Mouse (Mus musculus): ENCODE results near the gene Serpinb6d. TPM values are rescaled to one million over a fixed set of nuclear protein-coding genes. Genes with fewer than 3 reads are reported as not detected.

Serpinb6d gene
- not detected for total RNA-seq (2021)
- long read RNA-seq = 0 reads

- DNase-seq (ENCODE audit: low spot score in 2 of 2) = no peak
Observed at GRCm38 (mm10) chr13:33661105-33661504, at the start of gene Serpinb6d. Gene Serpinb6d (plus strand): TSS chr13:33661405.

DNA sequence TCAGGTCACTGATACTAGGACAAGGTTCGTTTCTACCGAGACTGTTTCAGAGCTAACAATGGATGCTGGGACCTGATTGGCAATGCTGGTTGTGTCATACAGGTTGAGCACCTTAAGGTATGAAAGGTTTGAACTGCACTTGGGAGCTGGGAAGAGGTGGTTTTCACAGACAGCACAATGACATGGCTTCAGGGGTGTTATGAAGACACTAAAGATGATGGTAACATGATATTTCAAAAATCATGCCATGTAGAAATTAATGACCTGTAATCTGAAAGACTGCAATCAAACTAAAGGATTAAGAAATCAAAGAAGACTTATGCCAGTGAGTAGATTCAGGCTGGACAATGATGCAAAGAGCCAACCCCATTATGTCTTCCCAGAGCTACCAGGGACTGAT, 38.3 kb upstream of the Serpinb6d start:
- no peak for DNase-seq (ENCODE audit: low spot score in 2 of 2)

- DNase-seq (ENCODE audit: low spot score in 2 of 2) = no peak
Observed at GRCm38 (mm10) chr13:33642540-33642939, 18.7 kb upstream of the Serpinb6d start.

GRCm38 (mm10) chr13:33662550-33662949, 1.3 kb downstream of the Serpinb6d start:
- no peak for DNase-seq (ENCODE audit: low spot score in 2 of 2)

- no peak for DNase-seq (ENCODE audit: low spot score in 2 of 2)
Observed at GRCm38 (mm10) chr13:33720296-33720695, 59.1 kb downstream of the Serpinb6d start.

Other genes starting within 250 kb of the Serpinb6d start
- gene Serpinb9g, start 176.6 kb upstream of the Serpinb6d start, total RNA-seq (2021) = not detected
- not detected for gene Serpinb6e, start 182.0 kb downstream of the Serpinb6d start, total RNA-seq (2021)
- under 1 TPM; 0.25 to 0.47 TPM for gene Serpinb6c, start 244.3 kb downstream of the Serpinb6d start, total RNA-seq (2021)